Mouse (Mus musculus): ENCODE measurements around the gene Lrp1.

Lrp1 gene

DNA sequence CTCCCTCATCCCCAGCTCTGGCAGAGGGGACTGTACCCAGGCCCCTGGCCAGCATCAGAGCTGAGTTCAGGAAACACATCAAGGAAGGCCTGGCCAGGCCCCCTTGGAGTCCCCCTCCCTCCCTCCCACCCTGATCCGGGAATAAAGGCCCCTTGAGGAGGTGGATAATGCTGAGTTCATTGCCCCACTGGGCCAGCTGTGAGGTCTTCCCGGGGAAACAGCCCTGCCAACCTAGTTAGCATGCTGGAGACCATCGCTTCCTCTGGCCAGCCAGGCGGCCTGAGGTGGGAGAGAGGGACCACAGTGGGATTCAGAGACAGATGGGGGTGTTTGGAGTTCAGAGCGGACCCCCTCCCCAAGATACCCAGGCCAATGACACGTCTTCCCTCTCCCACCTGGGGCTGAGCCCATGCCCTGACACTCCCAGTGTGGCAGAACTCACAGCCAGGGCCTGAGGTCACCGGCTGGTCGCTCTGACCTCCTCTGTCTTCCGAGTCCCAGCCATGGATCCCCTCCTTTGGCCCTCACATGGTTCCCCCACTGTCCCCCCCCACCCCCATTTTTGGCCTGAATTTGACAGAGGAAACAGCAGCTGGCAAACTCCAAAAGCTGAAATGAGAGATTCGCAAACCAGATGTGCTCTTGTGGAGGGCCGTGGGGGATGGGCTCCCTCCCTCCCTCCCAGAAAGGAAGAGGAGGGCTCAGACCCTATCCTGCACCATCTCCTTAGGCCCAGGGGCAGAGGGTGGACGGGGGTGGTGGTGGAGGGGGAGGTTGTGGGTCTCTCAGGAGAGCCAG lies 6.5 kb downstream of the Lrp1 start:
- peak in 1 of 2 experiments; percentile 41 for DNase-seq

DNA sequence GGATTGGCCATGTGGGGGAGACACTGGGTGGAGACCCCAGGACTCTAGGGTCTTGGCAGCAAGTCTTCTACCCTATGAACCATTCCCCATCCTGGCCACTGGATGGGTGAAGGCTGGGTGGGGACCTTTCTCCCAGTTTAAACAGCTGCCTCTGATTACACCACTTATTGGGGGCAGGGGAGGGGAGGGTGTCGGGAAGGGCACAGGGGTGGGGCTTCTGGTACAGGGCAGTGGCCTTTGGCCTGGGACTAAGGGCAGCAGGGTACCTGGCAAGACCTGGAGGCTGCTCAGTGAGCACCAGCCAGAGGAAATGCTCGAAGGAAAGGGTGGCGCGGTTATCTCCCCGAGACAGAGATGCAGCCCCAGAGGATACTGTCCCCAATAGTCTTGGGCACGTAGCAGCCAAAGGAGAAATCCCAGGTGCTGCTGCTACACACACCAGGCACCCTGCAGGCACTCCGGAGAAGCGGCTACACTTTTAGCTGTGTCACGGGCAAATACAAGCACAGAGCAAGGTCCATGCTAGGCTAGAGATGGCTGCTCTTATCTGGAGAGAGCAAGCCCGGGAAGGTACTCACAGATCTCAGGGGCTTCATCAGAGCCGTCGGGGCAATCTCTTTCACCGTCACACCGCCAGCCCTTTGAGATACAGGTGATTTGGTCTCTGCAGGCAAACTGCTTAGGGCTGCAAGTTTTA lies 8.7 kb downstream of the Lrp1 start:
- DNase-seq: no peak

DNA sequence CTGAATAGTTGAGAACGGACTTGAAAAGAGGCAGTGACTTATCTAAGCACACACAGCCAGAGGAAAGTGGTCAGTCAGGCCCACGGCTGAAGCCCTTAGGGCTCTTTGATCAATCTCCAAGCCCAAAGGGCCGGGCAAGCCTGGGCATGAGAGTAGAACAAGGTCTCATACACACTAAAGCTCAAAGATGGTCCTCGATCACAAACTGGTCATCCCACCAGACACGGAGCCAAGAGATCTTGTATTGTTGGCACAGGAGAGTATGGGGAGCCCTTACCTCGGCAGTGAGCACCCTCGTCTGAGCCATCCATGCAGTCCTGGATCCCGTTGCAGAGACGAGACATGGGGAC lies 10.9 kb downstream of the Lrp1 start:
- no peak for DNase-seq

DNA sequence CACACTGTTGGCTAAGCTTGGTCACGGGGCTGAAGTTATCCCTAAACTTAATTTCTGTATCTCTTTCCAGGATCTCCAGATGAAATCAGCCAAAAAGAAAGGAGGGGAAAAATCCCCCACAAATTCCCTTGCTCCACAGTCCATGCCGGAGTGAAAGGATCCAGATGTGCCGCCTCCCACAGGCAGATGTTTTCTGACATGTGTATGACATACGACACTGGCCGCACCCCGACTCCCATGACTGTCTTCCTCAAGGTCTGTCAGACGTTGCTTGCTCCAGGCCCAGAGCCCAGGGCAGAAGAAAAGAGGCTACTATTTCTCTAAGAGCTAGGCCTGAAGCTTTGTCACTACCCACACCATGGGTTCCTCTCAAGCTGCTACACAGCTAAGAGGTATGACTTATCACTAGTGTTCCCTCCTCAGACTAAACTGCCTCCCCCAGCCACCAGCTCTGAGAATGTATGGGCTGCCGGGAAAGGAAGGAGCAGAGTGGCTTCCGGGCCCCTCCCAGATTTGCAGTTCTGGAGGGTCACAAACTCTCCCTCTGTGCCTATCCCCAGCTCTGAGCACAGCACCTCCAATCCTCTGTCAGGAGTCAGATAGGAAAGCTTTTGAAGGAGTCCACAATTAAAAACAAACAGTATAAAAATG lies 11.4 kb downstream of the Lrp1 start:
- DNase-seq: no peak

DNA sequence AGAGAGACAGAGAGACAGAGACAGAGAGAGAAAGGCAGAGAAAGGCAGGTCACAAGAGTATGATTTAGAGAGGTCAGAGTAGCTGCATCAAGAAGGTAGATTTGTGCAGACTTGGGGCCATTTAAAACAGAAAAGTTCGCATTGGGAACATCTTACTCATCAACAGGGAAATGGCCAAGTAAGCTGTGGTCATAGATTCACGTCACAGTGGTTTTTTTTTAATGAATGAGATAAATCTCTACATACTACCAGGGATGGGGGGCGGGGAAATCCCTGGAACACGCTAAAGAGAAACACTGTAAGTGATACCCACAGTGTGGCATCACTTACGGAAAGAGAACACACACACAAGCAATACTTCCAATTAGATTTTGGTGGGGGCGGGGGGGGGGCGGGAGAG lies 13.9 kb downstream of the Lrp1 start:
- no peak for DNase-seq

DNA sequence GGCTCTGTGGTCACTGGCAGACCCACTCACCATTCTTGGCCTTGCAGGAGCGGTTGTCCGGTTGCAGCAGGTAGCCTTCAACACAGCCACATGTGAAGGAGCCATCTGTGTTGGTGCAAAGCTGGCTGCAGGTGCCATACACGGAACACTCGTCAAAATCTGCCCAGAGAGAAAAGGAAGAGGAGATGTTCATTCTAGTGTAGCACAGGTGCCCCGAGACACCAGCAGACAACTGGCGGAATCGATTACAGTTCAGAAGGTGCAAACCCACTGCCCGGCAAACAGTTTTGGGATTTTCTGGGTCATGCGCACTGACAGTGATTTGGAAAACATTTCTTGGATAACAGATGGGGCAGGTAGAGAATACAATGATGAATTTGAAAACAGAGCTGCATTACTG lies 15.2 kb downstream of the Lrp1 start:
- DNase-seq: no peak

DNA sequence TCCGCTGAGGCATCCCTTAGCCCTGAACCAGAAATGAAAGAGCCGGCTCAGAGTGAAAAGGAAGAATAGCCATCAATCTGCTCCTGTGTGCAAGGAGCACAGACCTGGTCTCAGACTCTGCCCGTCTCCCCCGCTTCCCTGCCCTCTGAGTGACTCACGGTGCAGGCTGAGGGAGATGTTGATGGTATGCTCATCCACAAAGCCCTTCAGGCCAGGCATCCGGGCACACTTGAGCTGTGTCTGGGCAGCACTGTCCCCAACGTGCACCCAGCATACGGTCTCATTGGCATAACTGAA lies 15.7 kb downstream of the Lrp1 start:
- DNase-seq: no peak

DNA sequence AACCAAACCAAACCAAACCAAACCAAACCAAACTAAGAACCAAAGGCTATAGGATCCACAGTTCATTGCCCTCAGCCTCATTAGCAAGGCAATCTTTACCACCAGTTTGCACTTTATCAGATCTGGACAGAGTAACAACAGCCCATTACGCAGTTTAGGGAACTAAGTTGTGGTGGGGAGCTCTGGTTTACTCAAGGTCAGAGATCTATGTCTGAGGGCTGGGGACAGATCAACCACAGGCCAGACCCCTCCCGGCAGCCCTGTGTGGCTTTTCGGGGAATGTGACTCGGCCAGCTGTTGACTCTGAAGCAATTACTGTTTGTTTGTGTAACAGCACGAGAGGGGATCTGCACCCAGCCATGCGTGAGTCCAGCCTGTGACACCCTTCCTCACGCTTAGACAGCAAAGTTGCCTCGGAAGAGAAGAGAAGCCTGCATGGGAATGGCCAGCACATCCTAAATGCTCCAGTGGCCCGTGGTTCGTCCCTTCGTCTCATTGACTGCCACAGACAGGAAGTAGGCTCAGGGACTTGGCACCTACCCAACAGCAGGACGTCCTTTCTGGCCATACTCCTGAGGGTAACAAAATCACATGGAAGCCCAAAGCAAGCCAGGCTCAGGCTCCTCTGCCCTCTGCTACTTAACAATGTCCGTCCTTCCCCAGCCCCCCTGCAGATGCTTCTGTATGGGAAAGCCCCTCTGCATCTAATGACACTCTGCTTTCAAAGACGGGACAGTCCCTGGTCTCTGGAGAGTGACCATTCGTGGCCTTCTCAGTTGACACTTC lies 16.3 kb downstream of the Lrp1 start:
- DNase-seq: peak in 1 of 2 experiments; percentile 62

DNA sequence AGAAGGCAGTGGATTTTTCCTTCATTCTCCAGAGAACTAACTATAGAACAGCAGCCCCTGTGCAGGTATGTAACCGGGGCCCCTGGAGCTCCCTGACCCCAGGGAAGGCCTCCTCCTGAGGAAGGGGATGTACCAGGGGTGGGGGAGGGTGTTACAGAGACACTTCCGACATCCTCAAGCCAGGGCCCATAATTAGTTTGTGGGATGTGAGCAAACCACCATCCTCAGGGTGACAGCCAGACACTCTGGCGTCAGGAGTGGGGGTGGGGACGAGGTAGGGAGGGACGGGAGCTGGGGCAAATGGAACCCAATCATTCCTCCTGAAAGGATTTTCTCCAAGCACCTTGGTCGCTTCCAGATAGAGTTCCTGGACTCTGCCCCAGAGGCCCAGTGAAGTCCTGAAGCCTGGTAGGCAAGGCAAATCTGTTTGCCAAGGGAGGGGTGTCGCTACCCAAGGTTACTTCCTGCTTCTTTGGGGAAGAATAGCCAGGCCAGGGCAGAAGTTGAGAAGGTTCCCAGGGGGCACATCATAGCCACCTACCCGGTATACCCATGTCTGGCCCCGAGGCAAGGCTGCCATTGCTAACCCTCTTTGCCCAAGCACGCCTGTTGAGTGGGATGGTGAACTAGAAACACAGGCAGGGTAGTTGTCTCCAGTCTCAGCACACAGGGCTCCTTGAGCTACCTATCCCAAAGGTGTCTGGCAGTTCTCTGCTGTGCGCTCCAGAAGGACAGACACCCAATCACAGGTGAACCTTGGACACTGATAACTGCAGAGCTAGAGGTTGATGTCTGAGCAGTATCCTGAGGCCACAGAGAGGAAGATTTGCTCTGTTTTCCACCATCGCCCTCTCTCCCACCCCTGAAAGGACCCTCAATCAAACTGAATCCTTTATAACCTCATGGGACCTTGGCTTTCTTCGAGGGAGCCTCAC lies 17.2 kb downstream of the Lrp1 start:
- DNase-seq: no peak

DNA sequence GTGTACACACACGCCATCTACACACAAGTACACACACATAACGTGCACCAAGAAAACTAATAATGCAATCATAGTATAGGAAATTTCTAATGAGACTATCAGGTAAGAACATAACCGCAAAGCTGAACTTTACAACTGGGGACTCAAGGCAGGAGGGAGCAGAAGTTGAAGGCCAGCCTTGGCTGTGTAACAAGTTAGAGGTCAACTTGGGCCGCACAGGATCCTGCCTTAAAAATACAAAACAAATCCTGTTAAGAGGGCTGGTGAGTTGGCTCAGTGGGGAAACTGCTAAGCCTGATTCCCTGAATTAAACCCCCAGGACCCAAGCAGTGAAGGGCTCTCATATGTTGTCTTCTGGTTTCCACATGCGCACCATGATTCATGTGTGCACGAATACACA lies 18.8 kb downstream of the Lrp1 start:
- no peak for DNase-seq

DNA sequence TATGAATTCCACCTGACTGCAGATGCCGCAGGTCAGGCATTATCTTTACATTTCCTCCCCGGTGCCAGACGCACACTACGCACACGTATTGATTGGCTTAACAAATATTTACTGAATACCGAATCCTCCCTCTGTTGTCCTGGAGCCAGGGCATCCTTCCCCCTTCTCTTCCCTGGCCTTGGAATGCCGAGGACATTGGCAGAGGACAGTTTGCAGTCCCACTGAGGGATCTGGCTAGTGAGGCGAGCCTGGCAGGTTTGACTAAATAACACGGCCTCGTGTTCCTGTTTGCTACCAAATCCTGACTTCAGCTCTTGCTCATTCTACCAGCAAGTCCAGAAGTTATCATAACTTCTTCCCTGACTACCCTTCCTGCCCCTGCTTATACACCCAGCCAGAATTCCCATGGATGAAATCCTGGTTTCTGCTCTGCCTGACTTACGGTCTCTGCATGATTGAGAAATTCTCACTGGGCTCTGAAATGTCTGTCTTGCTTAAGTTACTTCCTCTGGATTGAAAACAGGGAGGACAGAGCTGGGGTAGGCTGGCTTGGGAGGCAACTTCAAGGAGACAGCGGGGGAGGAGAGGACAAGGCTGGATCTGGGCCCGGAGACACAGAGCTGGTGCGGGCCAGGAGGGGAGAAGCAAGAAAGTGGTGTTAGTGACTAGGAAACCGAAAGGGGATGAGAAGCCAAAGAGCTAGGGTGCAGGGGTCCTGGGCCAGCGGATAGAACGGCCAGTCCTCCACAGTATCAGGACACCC lies 21.0 kb downstream of the Lrp1 start:
- DNase-seq: peak; percentile 64 to 72

DNA sequence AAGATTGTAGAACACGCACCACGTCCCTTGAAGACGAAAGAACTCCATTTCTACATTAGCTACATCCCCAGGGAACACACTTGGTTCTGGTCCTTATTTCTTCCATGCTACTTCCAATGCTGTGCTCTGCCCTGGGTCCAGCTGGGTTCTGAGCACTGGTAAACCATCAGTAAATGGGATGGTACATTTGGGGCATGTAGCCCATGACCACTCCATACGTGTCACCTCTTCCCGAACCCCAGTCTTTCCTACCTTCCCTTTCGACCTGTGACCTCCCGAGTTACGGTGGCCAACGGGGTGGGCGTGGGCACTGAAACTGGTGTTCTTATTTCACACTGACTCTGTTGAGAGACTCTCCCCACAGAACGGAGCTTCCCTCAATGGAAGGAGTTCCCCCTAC lies 21.7 kb downstream of the Lrp1 start:
- no peak for DNase-seq

DNA sequence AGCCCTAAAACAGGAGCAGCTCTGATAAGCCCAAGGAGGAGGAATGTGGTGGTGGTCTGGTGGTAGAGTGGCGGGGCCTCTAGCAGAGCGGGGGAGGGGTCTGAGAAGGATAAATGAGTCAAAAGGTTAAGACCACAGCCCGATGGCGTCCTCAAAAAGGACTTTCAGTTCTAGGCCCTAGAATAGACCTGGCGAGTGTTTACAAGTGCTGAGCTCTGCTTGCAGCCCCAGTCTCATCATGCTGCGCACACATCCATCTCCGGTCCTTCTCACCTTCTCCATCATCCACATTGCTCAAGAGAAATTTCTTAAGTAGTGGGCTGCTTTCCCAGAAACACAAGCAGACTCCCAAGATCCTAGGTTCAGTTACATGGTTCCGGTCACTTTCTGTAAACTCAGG lies 22.3 kb downstream of the Lrp1 start:
- DNase-seq: peak in 1 of 2 experiments; percentile 9

DNA sequence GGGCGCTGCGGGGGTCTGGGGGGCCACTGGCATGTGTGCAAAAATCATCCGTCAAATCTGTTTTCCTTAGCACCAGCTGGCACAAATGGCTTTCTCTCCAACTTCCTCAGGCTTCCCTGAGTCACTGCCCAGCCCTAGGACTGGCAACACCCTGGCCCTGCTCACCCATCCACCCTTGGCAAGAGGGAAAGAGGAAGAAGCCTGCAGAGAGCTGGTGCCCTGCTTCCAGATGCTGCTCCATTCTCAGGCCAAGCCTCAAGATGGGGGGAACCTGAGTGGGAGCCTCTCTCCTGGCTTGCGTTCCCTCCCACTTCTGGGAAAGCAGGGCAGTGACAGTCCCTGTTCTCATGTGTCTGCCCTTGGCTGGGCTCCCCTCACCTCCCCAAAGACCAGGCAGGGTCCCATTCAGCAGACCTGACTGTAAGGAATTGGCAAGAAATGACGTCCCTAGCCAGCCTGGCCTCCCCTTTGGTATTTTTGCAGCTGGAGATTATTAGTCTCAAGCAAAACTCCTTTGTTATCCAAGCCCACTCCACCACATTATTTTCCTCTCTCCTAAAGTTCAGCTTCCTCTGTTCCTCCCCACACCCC lies 23.5 kb downstream of the Lrp1 start:
- peak; percentile 76 to 78 for DNase-seq

DNA sequence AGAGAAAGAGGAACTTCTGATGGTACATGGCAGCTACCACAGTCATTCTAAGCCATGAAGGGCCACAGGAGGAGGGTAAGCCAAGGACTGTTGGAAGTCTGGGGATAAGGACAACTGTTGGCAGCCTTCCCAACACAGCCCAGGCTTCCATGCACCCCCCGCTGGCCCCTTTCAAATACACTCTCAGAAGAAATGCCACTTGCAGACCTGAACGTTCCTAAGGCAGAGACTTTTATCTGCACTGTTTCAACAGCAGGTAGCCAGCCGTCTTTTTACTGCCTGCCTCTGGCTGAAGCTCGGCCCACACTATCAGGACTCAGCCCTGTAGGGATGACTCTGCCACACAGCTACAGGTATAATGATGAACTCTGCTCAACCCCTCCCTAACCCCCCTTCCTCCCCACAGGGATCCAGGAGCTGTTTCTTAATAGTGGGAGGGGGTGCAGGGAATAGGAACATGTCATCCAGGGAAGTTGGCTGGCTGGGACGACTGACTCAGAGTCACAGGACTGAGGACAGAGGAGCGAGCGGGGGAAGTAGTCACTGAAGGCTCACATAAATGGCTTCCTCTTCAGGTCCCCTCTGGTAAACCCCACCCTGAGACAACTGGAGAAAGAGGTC lies 24.5 kb downstream of the Lrp1 start:
- DNase-seq: peak; percentile 75 to 78

DNA sequence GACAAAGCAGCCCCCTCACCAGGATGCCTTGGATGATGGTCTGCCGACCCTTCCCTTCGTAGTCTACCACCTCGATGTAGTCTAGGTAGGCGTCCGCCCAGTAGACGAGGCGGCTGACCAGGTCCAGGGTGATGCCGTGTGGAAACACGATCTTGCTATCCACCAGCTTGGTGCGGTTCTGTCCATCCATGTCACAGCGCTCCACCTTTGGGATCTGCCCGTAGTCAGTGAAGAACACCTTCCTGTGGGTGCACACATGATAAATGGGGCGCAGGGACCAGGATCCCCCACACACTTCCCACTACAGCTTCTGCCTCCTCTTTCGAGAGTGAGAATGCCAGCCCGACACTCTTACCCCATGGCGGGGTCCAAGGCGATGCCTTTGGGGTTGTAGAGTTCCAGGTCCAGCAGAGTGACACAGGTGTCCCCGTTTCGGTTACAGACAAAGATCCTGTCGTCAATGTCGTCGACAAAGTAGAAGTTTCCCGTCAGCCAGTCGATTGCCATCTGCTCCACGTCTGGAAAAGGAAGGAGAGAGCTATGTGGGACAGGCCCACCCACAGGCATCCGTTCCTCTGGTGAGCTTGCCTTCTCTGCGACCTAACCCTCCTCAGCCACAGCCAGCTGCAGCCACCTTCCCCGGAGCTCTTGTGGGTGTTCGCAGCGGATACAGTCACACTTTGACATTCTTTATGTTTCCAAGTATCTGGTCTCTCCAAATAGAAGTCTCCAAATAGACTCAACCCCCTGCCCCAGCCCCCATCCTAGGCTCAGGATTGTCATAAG lies 25.8 kb downstream of the Lrp1 start:
- DNase-seq: no peak

DNA sequence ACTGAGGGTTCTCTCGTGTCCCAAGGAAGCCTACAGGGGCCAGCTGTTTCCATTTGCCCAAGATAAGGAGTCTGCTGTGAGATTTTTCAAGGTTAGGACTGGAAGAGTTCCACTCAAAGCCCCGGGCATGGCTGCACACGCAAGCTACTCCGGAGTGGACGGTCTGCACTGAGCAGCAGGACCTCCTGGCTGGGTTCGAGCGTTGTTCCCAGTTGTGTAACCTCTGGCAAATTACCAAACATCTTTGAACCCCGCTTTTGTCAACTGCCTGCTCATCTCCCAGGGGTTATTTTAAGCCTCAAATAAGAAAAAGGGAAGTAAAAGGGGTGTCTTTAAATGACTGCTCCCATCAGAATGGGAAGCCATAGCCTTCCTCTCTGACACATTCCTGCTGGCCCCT lies 26.5 kb downstream of the Lrp1 start:
- no peak for DNase-seq

DNA sequence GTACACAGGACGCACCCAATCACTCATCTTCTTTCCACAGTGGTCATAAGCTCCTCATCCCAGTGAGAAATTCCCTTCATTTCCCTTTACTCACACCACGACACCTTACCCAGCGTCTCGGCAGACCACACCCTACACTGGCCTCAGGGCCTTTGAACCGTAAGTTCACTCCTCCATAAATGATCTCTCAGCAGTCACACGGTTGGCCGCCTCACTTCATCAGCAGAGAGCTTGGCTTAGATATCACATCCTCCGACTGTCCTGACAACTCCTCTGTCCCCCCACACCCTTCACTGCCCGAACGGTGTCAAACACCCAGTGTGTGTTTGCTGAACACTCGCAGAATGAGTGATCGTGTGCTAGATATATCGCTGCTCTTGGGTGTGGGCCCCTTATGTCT lies 28.1 kb downstream of the Lrp1 start:
- DNase-seq: no peak

DNA sequence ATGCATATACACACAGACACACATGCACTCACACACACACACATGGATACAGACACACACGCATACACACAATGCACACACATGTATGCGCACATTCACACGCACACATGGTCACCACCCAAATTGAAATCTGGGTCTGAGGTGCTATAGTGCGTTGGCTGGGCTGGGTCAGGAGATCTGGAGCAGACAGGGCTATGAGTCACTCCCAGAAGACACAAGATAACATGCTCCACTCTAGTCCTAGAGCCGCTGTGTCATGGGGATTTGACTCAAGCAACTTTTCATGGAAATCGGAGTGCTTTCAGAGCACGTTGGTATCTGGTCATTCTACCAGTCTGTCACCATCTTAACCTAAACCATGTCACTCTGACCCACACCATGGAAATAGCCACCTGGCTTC lies 28.5 kb downstream of the Lrp1 start:
- no peak for DNase-seq

DNA sequence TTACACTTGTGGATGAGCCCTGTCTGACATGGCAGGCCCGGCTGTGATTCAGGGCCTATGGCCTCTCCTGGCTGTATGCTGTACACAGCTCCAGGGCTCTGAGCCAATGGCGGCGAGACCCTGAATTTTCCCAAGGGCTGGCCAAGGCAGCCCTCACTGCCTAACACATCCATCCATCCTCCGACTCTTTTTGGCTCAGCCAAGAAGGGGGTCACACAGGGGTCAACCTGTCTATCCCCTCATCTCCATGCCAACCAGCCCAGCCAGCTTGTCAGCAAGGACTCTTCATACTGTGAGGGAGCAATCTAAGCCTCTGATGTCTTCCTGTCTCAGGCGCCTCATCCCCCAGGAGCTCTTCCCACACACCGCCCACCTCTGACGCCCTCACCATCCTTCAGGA lies 29.4 kb downstream of the Lrp1 start:
- no peak for DNase-seq

Measured in cerebellum, postnatal 25 days (tissue).